Mouse (Mus musculus) natural killer cell, adult 2 months (primary cell): ENCODE data around the gene Wipf1.

Experiments used
- DNase-seq, 2 experiments: peaks; one replicate each; pipeline ENCODE4 v3.0.0; 2022; ENCODE audit warnings: low spot score in 2 of 2

Gene Wipf1

DNA sequence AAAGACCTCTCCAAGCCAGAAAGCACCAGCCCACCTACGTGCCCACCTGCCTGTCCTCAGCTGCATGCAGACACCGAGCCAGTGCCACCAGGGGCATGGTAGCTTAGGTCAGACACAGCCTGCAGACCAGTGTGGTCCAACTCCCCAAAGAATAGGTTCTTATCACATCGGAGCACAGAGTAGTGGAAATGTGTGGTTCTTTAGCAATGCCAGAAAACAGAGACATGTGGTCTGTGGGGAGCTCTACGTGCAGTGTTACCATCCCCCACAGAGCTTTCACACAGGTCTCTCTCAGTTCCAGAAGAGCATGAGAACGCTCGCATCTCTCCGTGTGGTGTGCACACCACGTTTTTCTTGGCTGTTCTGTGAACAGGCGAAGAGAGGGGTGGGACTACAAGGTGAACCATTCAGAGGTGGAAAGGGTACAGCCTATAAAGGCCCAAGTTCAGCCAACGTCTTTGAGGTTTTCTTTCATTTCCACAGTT is 59.3 kb downstream of the Wipf1 start:
- peak; percentile 36 to 48 for DNase-seq

DNA sequence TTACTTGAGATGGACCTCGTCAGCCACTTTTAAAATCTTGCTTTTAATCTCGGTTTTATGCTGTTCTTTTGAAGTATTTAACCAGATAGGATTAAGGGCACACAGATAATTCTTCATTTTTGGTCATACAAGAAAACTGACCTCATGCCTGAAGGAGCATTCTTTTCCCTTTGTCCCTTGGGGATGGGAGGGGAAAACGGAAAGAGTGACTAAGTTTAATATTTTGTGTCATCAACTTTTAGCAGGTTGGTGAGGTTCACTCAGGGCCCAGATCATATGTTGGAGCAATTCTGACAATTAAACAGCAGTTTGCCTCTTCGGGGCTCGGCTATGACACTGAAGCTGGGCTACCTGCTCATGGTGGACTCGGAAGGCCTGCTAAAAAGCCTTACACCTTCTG is 60.0 kb downstream of the Wipf1 start:
- DNase-seq, result no peak

DNA sequence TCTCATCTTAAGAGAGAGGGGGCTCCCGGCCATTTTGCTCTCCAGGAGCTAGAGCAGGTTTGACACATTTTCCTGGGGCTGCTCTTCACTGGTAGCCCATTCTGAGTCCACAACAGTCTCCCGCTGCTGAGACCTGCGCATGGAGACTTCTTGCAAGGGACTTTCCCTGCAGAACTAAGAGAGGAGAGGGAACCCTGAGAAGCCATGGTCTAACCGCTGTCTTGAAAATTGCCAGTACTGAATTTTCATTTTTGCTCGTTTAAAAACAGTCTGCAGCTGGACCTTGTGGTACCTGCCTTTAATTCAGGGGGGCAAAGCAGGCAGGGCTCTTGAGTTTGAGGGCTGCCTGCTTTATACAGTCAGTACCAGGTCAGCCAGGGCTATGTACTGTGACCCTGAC is 60.5 kb downstream of the Wipf1 start:
- no peak for DNase-seq

DNA sequence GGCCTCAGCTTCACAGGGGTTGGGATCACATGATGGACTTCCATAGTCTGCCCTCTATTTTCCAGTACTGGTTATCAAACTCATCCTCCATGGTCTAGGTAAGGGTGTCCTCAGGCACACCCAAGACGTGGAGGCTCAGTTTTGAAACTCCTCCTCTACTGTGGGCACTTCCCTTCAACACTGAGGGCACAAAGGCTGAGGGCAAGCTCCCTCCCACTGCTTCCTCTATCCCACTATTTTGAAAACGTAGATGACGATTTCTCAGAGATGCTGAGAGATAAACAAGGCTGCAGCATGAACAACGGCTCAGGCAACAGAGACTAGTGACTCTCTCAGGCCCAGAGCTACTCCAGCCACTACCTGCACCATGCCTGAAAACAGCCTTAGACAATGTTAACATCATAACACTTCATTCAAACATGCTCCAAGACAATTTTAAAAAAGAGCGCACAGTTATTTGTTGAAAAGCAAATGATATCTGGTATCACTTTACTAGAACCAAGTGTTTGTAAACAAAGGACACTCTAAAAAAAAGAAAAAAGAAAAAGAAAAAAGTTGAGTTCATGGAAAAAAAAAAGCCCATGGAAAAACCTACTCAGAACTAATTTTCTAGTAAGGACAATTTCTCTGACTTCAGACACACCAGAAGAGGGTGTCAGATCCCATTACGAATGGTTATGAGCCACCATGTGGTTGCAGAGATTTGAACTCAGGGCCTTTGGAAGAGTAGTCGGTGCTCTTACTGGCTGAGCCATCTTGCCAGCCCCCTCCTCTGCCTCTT is 62.3 kb downstream of the Wipf1 start:
- DNase-seq, result no peak

DNA sequence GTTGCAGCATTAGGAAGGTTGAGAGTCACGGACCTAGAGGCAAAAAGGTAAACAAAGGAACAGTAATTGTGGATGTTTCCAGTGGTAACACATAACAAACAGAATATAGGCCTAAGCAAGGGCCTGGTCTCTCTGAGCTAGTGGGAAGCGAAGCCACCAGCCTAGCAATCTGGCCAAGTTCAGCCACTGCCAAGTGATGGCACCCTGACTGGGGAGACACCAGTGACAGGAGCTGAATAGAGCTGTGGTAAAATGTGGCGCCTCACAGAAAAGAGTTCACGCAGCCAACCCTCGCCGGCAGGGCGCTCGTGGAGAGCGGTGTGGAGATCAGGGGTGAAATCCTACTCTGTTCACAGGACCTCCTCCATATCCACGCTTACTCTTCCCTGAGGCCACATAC is 63.1 kb downstream of the Wipf1 start:
- DNase-seq, result no peak

DNA sequence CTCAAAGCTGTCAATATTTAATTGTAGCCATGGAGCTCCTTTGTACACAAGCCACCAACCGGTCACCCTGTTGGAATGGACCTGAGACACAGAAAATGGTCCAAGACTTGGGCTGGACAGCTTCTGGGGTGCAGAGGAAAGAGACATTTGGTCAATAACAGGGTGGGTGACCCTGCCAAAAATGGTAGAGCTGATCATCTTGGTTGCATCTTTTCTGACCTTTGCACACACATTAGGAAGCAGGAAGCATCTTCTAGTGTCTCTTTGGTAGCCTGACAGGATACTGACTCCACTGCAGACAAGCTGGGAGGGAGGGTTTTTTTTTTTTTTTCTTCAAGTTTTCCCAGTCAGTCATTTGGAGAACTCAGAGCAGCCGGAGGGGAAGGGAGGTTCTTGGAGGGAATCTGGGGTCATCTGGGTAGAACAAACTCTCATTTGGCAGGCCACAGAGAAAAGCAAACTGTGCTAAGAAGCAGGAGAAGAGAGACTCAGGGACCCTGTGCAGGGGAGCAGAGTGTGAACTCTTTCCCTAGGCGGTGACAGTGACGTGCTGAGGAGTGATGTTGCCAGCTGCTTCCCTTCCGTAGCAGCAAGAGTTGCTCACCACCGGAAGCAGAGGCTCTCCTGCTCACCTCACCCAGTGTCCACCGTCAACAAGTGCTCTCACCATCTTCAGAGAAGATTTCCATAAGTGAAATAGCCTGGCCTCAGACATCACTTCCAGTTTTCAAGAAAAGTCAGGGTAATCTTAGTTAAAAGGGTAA is 65.9 kb downstream of the Wipf1 start:
- DNase-seq, result peak; percentile 61 to 63

DNA sequence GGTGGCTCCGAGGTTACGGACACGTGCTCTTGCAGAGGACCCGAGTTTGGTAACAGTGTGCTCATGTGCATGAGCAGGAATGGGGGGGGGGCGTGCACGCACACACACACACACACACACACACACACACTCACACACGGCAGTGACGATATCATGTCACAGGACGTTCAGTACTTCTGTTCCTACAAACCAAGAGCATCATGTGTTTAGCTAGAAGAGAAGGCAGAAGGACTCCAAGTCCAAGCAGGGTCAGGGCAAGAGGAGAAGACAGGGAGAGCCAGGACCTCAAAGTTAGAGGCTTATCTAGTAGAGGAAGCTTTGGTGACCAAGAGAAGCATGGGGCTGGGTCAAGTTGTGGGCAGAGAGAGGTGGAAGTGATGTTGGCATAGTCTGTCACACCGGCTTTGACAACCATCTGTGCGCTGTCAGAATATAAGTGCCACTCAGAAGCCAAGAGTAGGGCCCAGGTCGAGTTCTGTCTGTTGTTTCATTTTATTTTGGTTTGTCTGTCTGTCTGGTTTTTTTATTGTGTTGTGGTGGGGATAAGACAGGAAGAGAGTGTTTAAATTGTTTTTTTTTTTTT is 66.7 kb downstream of the Wipf1 start:
- peak in 1 of 2 experiments; percentile 68 for DNase-seq

DNA sequence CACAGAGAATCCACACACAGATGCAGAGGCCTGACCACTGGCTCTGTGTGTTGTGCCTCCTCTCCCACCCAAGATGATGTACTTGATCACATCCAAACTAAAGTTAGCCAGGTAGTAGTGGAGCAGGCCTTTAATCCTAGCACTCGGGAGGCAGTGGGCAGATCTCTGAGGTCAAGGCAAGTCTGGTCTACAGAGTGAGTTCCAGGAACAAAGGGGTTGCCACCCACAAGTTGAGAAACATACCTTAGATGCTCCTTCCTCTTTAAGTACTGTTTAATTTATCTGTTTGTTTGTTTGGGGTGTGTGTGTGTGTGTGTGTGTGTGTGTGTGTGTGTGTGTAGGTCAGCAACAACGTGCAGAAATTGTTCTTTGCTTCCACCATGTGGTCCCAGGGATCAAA is 67.3 kb downstream of the Wipf1 start:
- DNase-seq, result no peak

DNA sequence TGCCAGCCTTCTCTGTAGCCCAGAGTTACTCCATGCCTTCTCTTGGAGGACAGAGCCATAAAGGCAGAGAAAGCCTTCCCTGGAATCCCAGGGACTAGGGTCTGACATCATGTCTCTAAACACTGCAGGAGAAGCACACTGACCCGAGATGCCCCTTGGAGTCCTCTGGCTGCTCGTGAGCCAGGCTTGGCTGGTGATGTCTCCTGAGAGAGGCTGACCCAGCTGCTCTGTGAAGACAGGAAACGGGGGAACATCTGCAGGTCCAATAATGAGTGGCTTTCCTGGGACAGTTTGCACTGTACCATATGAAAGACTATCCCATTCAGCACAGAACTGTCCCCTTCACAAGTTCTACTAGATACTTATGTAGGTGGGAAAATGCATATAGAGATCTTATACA is 69.4 kb downstream of the Wipf1 start:
- no peak for DNase-seq

DNA sequence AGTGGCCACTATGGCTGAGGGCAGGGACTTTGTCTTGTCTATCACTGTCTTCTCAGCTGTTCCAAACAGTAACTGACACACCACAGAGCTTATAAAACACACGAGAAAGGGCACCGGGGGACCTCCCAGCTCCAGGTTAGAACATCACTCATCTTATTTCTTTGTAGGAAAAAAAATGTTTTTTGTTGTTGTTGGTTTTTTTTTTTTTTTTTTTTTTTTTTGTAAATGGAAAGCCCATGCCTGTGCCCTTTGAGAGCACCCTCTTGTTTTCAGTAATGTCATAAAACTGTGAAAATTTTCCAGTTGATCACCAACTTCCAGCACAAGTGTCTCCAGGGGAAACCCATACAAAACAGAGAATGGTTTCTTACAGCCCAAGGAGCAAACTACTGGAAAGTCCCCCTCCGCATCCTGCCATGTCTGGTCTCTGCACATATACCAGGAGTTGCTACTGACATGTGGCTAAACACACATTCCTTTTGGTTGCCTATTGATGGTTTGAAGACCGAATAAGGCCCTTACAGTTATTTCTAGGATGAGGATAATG is 69.9 kb downstream of the Wipf1 start:
- no peak for DNase-seq

DNA sequence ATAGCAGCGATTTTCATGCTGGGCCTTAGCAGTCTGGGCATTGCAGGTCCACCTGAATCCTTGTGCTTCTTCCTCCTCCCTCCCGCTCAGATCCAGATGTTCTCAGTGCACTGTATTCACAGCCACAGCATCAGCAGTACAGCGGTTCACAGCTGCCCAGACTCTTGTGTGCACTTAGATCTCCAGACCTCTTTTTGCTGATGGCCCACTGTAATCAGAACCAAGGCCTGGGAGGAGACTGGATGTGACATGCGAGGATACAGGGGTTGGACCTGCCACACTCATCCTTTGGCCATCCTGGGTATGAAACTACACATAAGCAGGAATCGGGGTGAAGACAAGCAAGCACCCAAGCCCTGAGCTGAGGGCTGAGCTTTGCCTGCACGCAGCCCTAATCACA is 72.6 kb downstream of the Wipf1 start:
- DNase-seq, result no peak

DNA sequence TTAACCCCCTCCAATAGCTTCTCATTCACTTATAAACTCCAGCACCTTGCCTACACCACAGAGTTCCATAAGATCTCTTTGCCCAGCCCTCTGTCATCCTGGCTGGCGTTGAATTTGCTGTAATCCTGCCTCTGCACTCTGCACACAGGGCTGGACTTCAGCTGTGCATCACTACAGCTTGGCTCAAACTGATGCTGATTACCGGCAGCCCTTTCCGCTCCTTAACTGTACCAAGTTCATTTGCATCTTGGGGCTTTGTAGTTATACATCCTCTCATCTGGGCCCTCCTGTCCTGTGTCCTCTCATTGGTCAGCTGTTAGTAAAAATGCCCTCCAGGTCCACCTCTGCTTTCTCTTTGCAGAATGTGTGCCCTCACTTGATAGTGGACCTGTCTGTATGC is 73.4 kb downstream of the Wipf1 start:
- no peak for DNase-seq

DNA sequence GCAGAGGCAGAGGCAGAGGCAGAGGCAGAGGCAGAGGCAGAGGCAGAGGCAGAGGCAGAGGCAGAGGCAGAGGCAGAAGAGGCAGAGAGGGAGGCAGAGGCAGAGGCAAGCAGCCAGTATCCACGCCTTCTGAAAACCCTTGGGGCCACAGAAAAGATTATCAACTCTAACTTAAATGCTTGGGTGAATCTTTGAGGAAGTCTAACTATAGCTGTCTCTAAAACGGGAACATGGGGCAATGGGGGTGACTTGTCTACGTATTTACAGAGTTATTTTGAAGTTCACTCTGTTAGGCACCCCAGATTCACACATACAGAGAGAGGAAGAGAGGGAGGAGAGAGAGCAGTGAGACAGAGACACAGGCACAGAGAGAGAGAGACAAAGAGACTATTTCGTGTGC is 74.0 kb downstream of the Wipf1 start:
- peak in 1 of 2 experiments; percentile 62 for DNase-seq

DNA sequence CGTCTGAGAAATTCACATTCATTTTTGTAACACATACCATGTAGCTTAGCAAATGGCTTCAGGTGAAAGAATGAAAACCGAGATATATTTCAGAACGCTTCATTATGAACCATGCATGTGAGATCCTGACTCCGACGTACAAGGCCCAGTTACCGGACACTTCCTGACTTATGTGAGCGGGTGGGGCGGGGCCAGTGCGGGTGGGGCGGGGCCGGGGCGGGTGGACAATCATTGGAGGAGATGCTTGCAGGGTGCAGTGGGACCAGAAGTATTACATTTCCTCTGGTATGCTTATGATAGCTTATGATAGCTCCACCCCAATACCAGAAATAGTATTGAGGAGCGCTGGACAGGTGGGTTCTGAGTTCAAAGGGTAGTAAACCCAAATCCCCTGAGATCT is 74.9 kb downstream of the Wipf1 start:
- no peak for DNase-seq

DNA sequence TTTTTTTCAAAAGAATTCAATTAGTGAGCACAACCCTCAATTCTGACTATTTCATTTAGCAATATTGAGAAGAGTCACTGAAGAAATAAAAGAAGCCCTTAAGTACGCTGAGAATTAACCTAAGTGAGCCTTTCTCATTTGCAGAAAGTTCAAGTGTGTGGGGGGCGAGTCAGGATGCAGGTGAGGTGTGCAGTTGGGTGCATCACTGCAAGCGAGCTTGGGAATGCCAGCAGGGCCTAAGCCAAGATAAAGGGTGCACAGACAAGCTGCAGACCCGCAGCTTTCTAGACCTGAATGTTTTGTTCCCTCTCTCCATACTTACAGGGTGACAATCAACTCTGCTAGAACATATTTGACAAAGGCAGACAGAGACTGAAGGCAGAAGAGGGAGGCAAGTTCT is 75.3 kb downstream of the Wipf1 start:
- DNase-seq, result no peak

DNA sequence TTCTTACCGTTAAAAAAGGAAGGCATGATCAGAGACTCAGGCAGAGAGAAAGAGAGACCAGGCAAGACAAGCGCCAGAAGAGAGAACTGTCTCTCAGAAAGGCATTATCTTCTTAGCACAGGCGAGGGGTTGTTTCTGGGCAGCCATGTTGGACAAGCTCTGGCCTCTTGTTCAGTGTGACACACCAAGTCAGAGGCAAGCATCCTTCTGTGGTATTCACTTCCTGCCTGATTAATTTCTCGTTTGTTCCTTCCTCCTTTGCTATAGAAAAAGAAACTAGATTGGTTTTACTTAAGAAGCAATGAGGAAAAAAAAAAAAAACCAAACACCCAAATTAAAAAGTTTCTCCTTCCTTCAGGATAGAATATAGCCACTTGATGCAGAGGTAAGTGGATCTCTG is 75.8 kb downstream of the Wipf1 start:
- peak; percentile 68 for DNase-seq

DNA sequence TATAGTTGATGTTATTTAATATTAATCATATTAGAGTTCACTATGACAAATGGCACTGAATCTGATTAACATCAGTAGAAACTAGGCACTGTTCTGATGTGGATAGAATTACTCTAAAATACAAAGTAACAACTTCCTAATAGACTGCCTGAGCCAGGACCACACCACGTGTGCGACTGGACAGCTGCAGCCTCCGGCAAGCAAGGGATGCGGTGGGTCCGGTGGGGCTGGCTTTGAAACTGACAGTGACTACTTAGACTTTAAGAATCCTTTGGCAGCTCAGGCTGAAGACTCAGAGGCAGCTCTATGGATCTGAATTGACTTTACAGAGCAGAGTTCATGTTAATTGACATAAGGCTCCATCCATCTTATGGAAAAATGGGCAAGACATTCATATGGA is 76.4 kb downstream of the Wipf1 start:
- DNase-seq, result no peak

DNA sequence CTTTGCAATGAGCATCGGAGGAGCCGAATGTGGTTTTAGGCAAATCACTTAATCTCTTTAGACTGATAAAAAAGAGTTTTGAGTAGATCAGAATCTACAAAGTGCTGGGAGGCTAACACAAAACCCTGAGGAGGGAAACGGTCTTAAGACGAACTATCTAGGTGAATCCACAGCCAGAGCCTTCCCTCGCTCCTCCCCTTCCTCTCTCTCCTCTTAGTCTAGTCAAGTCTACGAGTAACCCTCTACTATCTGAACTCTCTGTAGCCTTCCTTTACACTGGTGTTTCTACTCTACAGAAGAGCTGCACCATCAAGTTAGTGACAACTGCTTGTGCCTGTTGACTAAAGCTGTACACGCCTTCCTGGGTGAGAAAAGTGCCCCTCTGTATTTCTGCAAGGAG is 77.0 kb downstream of the Wipf1 start:
- DNase-seq, result peak; percentile 39 to 40

DNA sequence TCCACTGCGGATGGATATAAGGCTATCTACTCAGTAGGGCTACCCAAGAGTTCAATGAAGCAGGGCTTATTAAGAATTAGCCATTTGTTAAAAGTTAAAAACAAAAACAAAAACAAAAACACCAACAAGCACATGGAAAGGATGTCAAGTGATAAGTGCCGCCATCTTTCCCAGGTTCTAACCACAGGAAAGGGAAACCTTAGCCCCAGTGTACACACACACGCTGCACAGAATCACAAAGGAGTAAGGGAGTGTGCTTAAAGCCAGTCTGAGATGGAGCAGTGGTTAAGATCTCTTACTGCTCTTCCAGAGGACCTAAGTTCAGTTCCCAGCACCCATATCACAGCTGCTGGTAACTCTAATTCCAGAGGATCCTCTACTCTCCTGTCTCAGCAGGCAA is 78.0 kb downstream of the Wipf1 start:
- no peak for DNase-seq

DNA sequence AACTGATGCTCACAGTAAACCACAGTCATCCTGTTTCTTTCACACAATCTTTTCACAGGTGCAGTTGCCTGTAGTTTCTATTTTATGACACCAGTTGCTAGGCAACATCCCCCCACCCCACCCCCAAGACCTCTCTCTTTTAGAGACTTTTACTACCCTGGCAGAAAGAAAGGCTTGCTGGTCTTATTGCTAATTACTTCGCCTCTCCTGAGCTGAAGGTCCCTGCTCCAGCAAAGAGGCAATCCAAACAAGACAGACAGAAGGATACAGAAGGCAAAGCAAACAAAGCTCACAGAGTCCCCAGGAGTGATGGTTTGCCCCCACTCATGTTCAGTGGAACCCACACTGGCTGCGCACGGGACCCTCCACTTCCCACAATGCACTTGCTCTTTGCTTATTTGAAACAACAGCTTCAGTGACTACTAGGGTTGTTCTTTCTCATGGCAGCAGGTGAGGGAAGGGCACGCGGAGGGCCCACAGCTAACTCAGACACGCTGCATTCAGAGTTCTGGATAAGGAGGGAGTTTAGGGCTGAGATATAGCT is 79.3 kb downstream of the Wipf1 start:
- DNase-seq, result peak; percentile 66 to 78

DNA sequence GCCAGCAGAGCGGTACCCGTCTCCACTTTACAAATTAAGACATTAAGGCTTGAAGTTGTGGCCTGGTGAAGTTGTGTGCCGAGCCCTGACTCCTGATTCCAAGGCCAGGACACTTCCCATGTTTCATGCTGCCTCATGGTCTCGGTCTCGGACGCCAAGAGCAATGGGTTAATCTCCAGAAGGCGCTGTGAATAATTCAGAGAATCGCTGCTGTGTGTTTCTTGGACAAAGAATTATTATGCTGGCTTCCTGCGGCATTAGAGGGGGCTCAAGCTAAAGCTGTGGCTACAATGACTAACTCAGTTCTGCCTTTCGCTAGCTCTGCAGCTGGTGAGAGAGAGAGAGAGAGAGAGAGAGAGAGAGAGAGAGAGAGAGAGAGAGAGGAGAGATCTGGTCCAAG is 85.5 kb downstream of the Wipf1 start:
- DNase-seq, result no peak

DNA sequence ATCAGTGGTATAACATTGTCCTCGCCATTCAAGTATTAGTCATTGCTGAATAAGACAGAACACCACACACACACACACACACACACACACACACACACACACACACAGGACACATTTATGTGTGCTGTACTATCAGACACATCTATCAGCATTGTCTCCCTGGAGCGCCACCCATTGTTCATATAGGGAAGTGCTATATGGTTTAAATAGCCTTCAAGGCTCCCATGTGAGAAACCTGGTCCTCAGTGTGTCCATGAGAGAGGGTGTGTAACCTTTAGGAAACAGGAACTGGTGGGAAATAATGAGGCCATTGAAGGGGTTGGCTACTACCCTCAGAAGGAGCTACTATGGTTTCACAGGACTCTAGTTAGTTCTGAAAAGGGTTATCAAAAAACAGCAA is 87.5 kb downstream of the Wipf1 start:
- DNase-seq, result no peak
